Mouse (Mus musculus) liver, adult 10 weeks (tissue): ENCODE data around the gene Mnd1. TPM values are rescaled to one million over a fixed set of nuclear protein-coding genes. Genes with fewer than 3 reads are reported as not detected.

Experiments used
- polyA plus RNA-seq: library from polyadenylated mRNA; stranded (reverse); fragments of 350-450 nt; fragmentation: Illumina TruSeq; extraction: RNeasy Lipid Tissue Mini Kit (QIAGEN cat#74804); gene quantifications from one replicate; pipeline ENCODE4 v1.2.3, GENCODE M21; 2014; ENCODE audit warnings: low read depth, low replicate concordance

Mnd1 gene
- polyA plus RNA-seq, result 10.7 TPM

GRCm38 (mm10) chr3:84155558-84156006 is at the start of gene Mnd1:
Gene Mnd1, minus strand, starts transcription at chr3:84155786.

GRCm38 (mm10) chr3:84173581-84174154 is 18.1 kb upstream of the Mnd1 start, which contains the start of gene Gm6525:
Gene Gm6525, plus strand, starts transcription at chr3:84174104.

GRCm38 (mm10) chr3:84039646-84040475 is 115.7 kb downstream of the Mnd1 start, which contains the start of gene Tmem131l:
Gene Tmem131l, minus strand, starts transcription at chr3:84040175.

Other genes starting within 250 kb of the Mnd1 start
- 10.9 TPM for gene Tmem131l, start 115.6 kb downstream of the Mnd1 start, polyA plus RNA-seq
- not detected for gene Gm6525, start 18.3 kb upstream of the Mnd1 start, polyA plus RNA-seq
- gene Trim2, start 151.1 kb upstream of the Mnd1 start, polyA plus RNA-seq, result 20.7 TPM